In the genomic region with DNA sequence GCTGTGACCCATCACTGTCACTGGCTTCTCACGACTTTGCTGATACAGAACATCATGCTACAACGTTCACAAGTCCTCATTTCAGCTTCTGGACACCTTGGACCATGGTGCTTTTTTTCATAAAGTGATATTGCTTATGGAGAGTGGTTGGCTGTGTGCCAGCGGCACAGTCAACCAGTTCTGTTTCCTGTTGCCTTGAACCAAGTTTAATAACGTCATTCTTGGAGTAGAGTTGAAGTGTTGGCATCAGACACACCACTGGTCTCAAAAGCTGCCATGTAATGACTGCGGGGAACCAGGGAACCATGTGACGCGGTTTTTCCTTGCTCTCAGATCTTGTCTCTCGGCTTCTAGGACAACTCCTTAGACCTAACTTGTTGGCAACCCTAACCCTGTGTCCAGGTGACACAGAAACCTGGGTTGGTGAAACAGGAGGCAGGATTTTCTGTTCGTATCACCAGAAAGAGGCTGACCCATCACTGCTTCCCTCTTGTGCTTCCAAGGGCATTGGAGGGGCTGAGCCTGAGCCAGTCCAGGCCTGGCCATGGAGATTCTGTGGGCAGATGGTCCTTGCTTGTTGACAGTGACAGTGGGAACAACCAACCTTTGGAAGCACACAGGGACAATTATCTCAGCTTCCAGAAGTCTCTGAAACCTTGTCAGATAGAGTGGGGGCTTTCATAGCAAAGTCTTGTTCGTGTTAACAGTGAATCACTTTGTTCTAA, we compare ENCODE assay signal across 13 mouse cellular contexts.
"Had no signal": no experiment of that assay in that cellular context is flagged by ENCODE, and none has a peak within 500 bp of the region (broad histone marks: within the 10 kb centered on the region; RNA-seq: fewer than 3 reads in every experiment).

No protein-coding gene starts in this region.

- H3K4me3 ChIP-seq: liver, embryonic 12.5 days; liver, embryonic 15.5 days; lung, embryonic 15.5 days had no signal

- ATAC-seq: liver, embryonic 12.5 days had no signal

- H3K27me3 ChIP-seq: liver, embryonic 12.5 days; liver, embryonic 15.5 days; lung, embryonic 15.5 days had no signal

- H3K9me3 ChIP-seq: liver, embryonic 12.5 days; liver, embryonic 15.5 days; lung, embryonic 15.5 days had no signal

- H3K4me2 ChIP-seq: liver, embryonic 12.5 days; liver, embryonic 15.5 days; lung, embryonic 15.5 days; midbrain, embryonic 11.5 days had no signal

- H3K4me1 ChIP-seq: lung, embryonic 15.5 days had no signal

- H3K9ac ChIP-seq: liver, embryonic 12.5 days; liver, embryonic 15.5 days; lung, embryonic 15.5 days had no signal

- DNase-seq: kidney, adult 9 months; kidney, postnatal 14 days; kidney, postnatal 4 days; lung, adult 18-20 months; lung, postnatal 14 days; lung, postnatal 4 days; midbrain, embryonic 14.5 days; thymus, adult 18-20 months; thymus, postnatal 36 days had no signal

- H3K27ac ChIP-seq: liver, embryonic 12.5 days; liver, embryonic 15.5 days; lung, embryonic 15.5 days had no signal
